Mouse (Mus musculus) testis, postnatal 14 days (tissue): ENCODE measurements around the gene Pih1d1.
A peak's percentile ranks its signal among the peaks of the same experiment; 100 is the strongest.

Experiments used
- DNase-seq: peaks from one replicate; pipeline ENCODE4 v3.0.0; 2021; ENCODE audit warnings: low spot score

Pih1d1 gene

GRCm38 (mm10) chr7:45193406-45193805, 39.3 kb downstream of the Pih1d1 start:
- DNase-seq = no peak

GRCm38 (mm10) chr7:45193871-45194785, 40.0 kb downstream of the Pih1d1 start:
- DNase-seq = no peak

GRCm38 (mm10) chr7:45195341-45196175, 41.5 kb downstream of the Pih1d1 start:
- DNase-seq = no peak

GRCm38 (mm10) chr7:45196176-45196535, 42.1 kb downstream of the Pih1d1 start:
- no peak for DNase-seq

GRCm38 (mm10) chr7:45196994-45197393, 42.9 kb downstream of the Pih1d1 start:
- DNase-seq = no peak

GRCm38 (mm10) chr7:45198435-45198834, 44.3 kb downstream of the Pih1d1 start:
- DNase-seq = no peak

- no peak for DNase-seq
Observed at GRCm38 (mm10) chr7:45198961-45199360, 44.9 kb downstream of the Pih1d1 start.

- no peak for DNase-seq
Observed at GRCm38 (mm10) chr7:45202654-45203053, 48.6 kb downstream of the Pih1d1 start.

- peak; percentile 98 for DNase-seq
Observed at GRCm38 (mm10) chr7:45204380-45205143, 50.5 kb downstream of the Pih1d1 start, which contains the start of gene Ccdc155. Gene Ccdc155, minus strand, starts transcription at chr7:45204892.

- no peak for DNase-seq
Observed at GRCm38 (mm10) chr7:45208260-45208659, 54.2 kb downstream of the Pih1d1 start.
